Mouse (Mus musculus) hindbrain, embryonic 10.5 days (tissue): ENCODE measurements around the gene Slc10a3. TPM values are rescaled to one million over a fixed set of nuclear protein-coding genes. Genes with fewer than 3 reads are reported as not detected.
A peak's percentile ranks its signal among the peaks of the same experiment; 100 is the strongest.

ENCODE experiments used
- DNase-seq: peaks from one replicate; pipeline ENCODE4 v3.0.0-alpha.2; 2017; ENCODE audit warnings: low spot score
- H3K27ac ChIP-seq: fragments of 300-500 bp; sonication (generic); 2 replicates; pipeline ENCODE4 v1.5.1; 2016; ENCODE audit warnings: mild to moderate bottlenecking, moderate library complexity
- H3K27me3 ChIP-seq: fragments of 300-500 bp; sonication (generic); 2 replicates; pipeline ENCODE4 v1.6.1; 2016; ENCODE audit warnings: mild to moderate bottlenecking; ENCODE audit not compliant: poor library complexity, insufficient read depth, severe bottlenecking
- H3K36me3 ChIP-seq: fragments of 300-500 bp; sonication (generic); 2 replicates; pipeline ENCODE4 v1.6.1; 2016; ENCODE audit warnings: mild to moderate bottlenecking, moderate library complexity
- H3K4me1 ChIP-seq: fragments of 300-500 bp; sonication (generic); replicated peaks from 2 replicates; pipeline ENCODE4 v1.6.1; 2016; ENCODE audit warnings: mild to moderate bottlenecking
- H3K4me3 ChIP-seq: fragments of 300-500 bp; sonication (generic); 2 replicates; pipeline ENCODE4 v1.5.1; 2016; ENCODE audit warnings: mild to moderate bottlenecking, moderate library complexity
- H3K9me3 ChIP-seq: fragments of 300-500 bp; sonication (generic); 2 replicates; pipeline ENCODE4 v1.6.1; 2016; ENCODE audit warnings: mild to moderate bottlenecking, moderate library complexity
- WGBS: fragments of 180-500 bp; shearing (Covaris S2); methylation state at CpG from one replicate; pipeline ENCODE4 v1.1.7; 2016; 5-methylcytosine and 5-hydroxymethylcytosine counted together
- polyA plus RNA-seq: library from polyadenylated mRNA; unstranded; fragments of >200 nt; fragmentation: Nextera tagmentation; extraction: Ambion mirVana; gene quantifications from 2 replicates; pipeline ENCODE4 v1.2.1, GENCODE M21; 2016

Gene Slc10a3
- polyA plus RNA-seq, 1 experiment from 2014 or later = 9.3 TPM

GRCm38 (mm10) chrX:74352645-74353466, 20.3 kb downstream of the Slc10a3 start:
- Histone ChIP-seq H3K4me1 (peaks cover 5% of the 10 kb centered on the region), H3K4me3 (peak overlapping the region; percentile 56), H3K36me3 (no peaks in the 10 kb centered on the region), H3K9me3 (no peaks in the 10 kb centered on the region), H3K27ac (peak overlapping the region; percentile 84), H3K27me3 (no peaks in the 10 kb centered on the region)
- WGBS = 31% methylated on average over 13 of the region's 13 CpGs
- DNase-seq = no peak

DNA sequence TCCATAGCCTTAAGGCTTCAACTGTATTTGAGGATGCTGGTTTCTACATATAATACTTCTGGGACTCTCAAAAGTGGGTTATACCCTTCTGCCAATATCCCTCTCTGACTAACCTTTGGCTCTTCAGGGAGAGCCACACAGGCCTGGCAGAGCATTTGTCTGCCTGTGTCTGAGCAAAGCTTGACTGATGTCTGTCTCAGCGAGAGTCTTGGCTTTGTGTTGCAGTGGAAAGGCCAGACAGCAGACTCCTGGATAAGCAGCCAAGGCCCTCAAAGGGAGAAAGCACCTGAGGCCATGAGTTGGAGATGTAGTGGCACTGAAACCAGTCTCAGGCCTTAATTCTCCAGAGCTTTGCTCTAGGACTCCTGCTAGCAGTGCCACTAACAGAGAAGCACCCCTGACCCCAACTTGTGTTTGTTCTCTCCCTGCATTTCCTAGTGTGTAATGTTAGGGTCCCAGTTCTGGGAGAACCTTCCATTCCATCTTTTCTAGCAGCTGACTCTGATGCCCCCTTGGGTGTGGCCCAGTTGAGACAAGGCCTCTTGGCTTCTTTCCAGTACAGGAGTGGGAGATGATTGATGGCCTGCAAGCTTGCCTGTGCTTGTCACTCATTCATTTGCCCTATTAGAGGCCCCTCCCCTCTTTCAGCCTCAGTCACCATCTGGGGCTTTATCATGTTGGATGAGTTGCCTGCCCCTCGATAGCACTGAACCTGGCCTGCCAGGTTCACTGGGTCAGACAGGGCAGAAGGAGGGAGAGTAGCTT, 42.8 kb downstream of the Slc10a3 start:
- H3K27me3 ChIP-seq = no peaks in the 10 kb centered on the region
- H3K27ac ChIP-seq = peak overlapping the region; percentile 95
- peak overlapping the region; percentile 62 for H3K4me3 ChIP-seq
- 48% methylated on average over 2 of the region's 2 CpGs for WGBS
- peaks cover 34% of the 10 kb centered on the region for H3K36me3 ChIP-seq
- peaks cover 22% of the 10 kb centered on the region for H3K4me1 ChIP-seq
- no peak for DNase-seq
- H3K9me3 ChIP-seq = no peaks in the 10 kb centered on the region; the same call in 1 of the 2 replicates

DNA sequence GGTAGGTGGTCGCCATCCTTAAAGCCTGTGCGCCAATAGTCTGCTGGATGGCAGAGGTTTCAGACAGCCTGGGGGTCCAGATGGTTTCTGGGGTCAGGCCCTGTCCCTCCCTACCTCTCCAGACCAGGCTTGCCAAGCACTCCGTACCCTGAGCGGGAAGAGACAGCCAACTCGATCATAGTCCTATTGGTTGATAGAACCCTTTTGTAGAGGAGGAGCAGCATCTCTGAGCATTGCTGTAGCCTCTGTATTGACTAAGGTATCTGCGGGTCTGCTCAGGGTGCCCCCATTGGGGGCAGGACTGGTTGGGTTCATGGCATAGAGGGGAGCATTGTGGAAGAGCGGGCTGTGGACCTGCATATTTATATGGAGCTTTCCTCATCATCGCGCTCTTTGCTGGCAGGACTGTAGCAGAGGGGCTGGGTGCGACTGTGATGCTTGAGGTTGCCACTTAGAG, 43.9 kb downstream of the Slc10a3 start:
- Histone ChIP-seq H3K4me1 (peaks cover 22% of the 10 kb centered on the region), H3K4me3 (peak overlapping the region; percentile 62), H3K36me3 (peaks cover 23% of the 10 kb centered on the region), H3K27ac (peak overlapping the region; percentile 95), H3K9me3 (no peaks in the 10 kb centered on the region; the same call in 1 of the 2 replicates), H3K27me3 (no peaks in the 10 kb centered on the region)
- DNase-seq = no peak
- WGBS = 27% methylated on average over 10 of the region's 10 CpGs

GRCm38 (mm10) chrX:74328725-74329161, 44.4 kb downstream of the Slc10a3 start, which contains the start of gene Plxna3:
TSS of gene Plxna3 (plus strand) at chrX:74329066.
- H3K36me3 ChIP-seq = peaks cover 18% of the 10 kb centered on the region
- H3K4me3 ChIP-seq = peak within 1 kb of the TSS; percentile 62
- peak within 1 kb of the TSS; percentile 95 for H3K27ac ChIP-seq
- H3K9me3 ChIP-seq = no peaks in the 10 kb centered on the region; the same call in 1 of the 2 replicates
- peaks cover 22% of the 10 kb centered on the region for H3K4me1 ChIP-seq
- WGBS = 19% methylated on average over 30 of the region's 30 CpGs
- DNase-seq = peak; percentile 78
- H3K27me3 ChIP-seq = no peaks in the 10 kb centered on the region

Other genes starting within 250 kb of the Slc10a3 start
- not detected in 2 replicates for gene Opn1mw, start 245.9 kb downstream of the Slc10a3 start, polyA plus RNA-seq
- gene Mecp2, start 238.0 kb downstream of the Slc10a3 start, polyA plus RNA-seq = 15.3 and 15.4 TPM in 2 replicates
- not detected in 2 replicates for gene Tex28, start 205.5 kb downstream of the Slc10a3 start, polyA plus RNA-seq
- not detected in 2 replicates for gene Tktl1, start 196.1 kb downstream of the Slc10a3 start, polyA plus RNA-seq
- 215 and 271 TPM in 2 replicates for gene Flna, start 123.5 kb downstream of the Slc10a3 start, polyA plus RNA-seq
- 23.5 and 24.4 TPM in 2 replicates for gene Emd, start 118.7 kb downstream of the Slc10a3 start, polyA plus RNA-seq
- 697 and 756 TPM in 2 replicates for gene Rpl10, start 102.5 kb downstream of the Slc10a3 start, polyA plus RNA-seq
- gene Taz, start 91.4 kb downstream of the Slc10a3 start, polyA plus RNA-seq = 70.6 and 76.1 TPM in 2 replicates
- gene Dnase1l1, start 91.0 kb downstream of the Slc10a3 start, polyA plus RNA-seq = 3.6 and 5.2 TPM in 2 replicates
- gene Atp6ap1, start 76.3 kb downstream of the Slc10a3 start, polyA plus RNA-seq = 103 and 112 TPM in 2 replicates
- 331 and 436 TPM in 2 replicates for gene Gdi1, start 68.4 kb downstream of the Slc10a3 start, polyA plus RNA-seq
- gene Fam50a, start 60.3 kb downstream of the Slc10a3 start, polyA plus RNA-seq = 66.4 and 67.8 TPM in 2 replicates
- gene Plxna3, start 44.3 kb downstream of the Slc10a3 start, polyA plus RNA-seq = 21.2 and 26.6 TPM in 2 replicates
- 113 and 120 TPM in 2 replicates for gene Lage3, start 19.7 kb downstream of the Slc10a3 start, polyA plus RNA-seq
- gene Ubl4a, start 131 bp downstream of the Slc10a3 start, polyA plus RNA-seq = 66.2 and 68.1 TPM in 2 replicates
- gene Fam3a, start 19.9 kb upstream of the Slc10a3 start, polyA plus RNA-seq = 27.3 and 30.8 TPM in 2 replicates
- 17.0 and 20.1 TPM in 2 replicates for gene Ikbkg, start 19.9 kb upstream of the Slc10a3 start, polyA plus RNA-seq
- gene G6pdx, start 55.8 kb upstream of the Slc10a3 start, polyA plus RNA-seq = 53.9 and 56.4 TPM in 2 replicates
- gene Gm6880, start 108.0 kb upstream of the Slc10a3 start, polyA plus RNA-seq = not detected in 2 replicates
- not detected in 2 replicates for gene Olfr1326-ps1, start 201.5 kb upstream of the Slc10a3 start, polyA plus RNA-seq
- not detected in 2 replicates for gene Olfr1325, start 219.3 kb upstream of the Slc10a3 start, polyA plus RNA-seq